Mouse (Mus musculus): ENCODE measurements around the gene Zfp449. TPM values are rescaled to one million over a fixed set of nuclear protein-coding genes. Genes with fewer than 3 reads are reported as not detected.

The Zfp449 gene
- 6.4 and 7.0 TPM in 2 replicates for polyA plus RNA-seq (2015; fragmentation: Nextera tagmentation; extraction: Ambion mirVana)

- no peaks in the 10 kb centered on the region for H3K36me3 ChIP-seq (ENCODE audit: control insufficient read depth, insufficient read depth)
- ATAC-seq, result peak; percentile 100
- peak within 1 kb of the TSS; percentile 67 for H3K9ac ChIP-seq (replicated peaks; ENCODE audit: low read depth, low read length)
- H3K27me3 ChIP-seq (replicated peaks; ENCODE audit: control insufficient read depth, insufficient read depth, low read length), result no peaks in the 10 kb centered on the region
- H3K4me1 ChIP-seq (replicated peaks; ENCODE audit: control insufficient read depth, insufficient read depth, low read length), result peaks cover 3% of the 10 kb centered on the region; the same call in 1 of the 2 replicates
- H3K4me2 ChIP-seq (ENCODE audit: low read length), result peak within 1 kb of the TSS; percentile 45
- WGBS, result 19% methylated on average over 39 of the region's 39 CpGs
- no peaks in the 10 kb centered on the region for H3K9me3 ChIP-seq (ENCODE audit: control insufficient read depth, low read length)
- peak within 1 kb of the TSS; percentile 59 for H3K4me3 ChIP-seq (replicated peaks; ENCODE audit: low read length)
- H3K27ac ChIP-seq (ENCODE audit: low read length), result no peak within 1 kb of the TSS
Measured at GRCm38 (mm10) chrX:56346176-56346931, at the start of gene Zfp449. TSS of gene Zfp449 (plus strand) at chrX:56346400.

DNA sequence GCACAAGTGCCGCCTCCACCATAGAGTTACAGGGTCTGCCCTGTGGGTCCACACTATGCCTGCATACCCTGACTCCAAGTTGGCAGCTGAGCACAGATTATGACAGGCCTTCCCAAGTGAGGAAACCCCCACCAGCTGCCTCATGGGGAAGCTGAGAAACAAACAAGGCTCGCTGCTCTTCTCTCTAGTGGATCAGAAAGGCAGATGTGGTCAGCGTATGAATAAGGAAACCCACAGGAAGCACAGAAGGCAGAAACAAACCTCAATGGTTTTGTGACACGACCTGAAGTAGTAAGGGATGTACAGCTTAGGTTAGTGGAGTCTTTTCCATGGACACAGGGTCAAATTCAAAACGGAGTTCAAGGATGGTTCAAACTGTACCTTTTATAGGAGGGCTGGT is 38.6 kb upstream of the Zfp449 start:
- no peaks in the 10 kb centered on the region for H3K27me3 ChIP-seq (replicated peaks; ENCODE audit: control insufficient read depth, insufficient read depth, low read length)
- H3K4me1 ChIP-seq (replicated peaks; ENCODE audit: control insufficient read depth, insufficient read depth, low read length), result no peaks in the 10 kb centered on the region
- H3K4me3 ChIP-seq (replicated peaks; ENCODE audit: low read length), result no peak overlapping the region
- 80% methylated on average over 5 of the region's 5 CpGs for WGBS
- H3K4me2 ChIP-seq (ENCODE audit: low read length), result no peak overlapping the region
- H3K36me3 ChIP-seq (ENCODE audit: control insufficient read depth, insufficient read depth), result no peaks in the 10 kb centered on the region
- H3K9ac ChIP-seq (replicated peaks; ENCODE audit: low read depth, low read length), result no peak overlapping the region
- no peak overlapping the region for H3K27ac ChIP-seq (ENCODE audit: low read length)
- no peaks in the 10 kb centered on the region for H3K9me3 ChIP-seq (ENCODE audit: control insufficient read depth, low read length)
- ATAC-seq, result no peak

DNA sequence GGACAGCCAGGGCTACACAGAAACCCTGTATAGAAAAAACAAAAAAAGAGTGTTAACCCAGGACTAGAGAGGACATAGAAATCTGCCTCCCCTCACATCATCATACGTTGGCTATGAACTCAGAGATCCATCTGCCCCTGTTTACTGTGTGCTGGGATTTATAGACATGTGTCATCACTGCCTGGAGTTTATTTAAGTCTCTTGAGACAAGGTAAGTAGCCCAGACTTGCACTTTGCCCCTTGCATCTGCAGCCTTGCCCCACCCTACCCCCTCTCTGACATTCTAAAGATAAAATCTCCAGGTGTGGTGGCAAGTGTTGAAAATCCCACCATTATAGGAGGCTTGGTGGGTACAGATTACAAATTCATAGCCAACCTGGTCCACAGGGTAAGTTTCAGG is 33.4 kb upstream of the Zfp449 start:
- no peaks in the 10 kb centered on the region for H3K4me1 ChIP-seq (replicated peaks; ENCODE audit: control insufficient read depth, insufficient read depth, low read length)
- H3K9ac ChIP-seq (replicated peaks; ENCODE audit: low read depth, low read length), result no peak overlapping the region
- H3K27me3 ChIP-seq (replicated peaks; ENCODE audit: control insufficient read depth, insufficient read depth, low read length), result no peaks in the 10 kb centered on the region
- no peaks in the 10 kb centered on the region for H3K9me3 ChIP-seq (ENCODE audit: control insufficient read depth, low read length)
- no peak overlapping the region for H3K27ac ChIP-seq (ENCODE audit: low read length)
- no peak for ATAC-seq
- 81% methylated on average over 1 of the region's 1 CpGs for WGBS
- H3K4me3 ChIP-seq (replicated peaks; ENCODE audit: low read length), result no peak overlapping the region
- H3K36me3 ChIP-seq (ENCODE audit: control insufficient read depth, insufficient read depth), result no peaks in the 10 kb centered on the region
- H3K4me2 ChIP-seq (ENCODE audit: low read length), result no peak overlapping the region

DNA sequence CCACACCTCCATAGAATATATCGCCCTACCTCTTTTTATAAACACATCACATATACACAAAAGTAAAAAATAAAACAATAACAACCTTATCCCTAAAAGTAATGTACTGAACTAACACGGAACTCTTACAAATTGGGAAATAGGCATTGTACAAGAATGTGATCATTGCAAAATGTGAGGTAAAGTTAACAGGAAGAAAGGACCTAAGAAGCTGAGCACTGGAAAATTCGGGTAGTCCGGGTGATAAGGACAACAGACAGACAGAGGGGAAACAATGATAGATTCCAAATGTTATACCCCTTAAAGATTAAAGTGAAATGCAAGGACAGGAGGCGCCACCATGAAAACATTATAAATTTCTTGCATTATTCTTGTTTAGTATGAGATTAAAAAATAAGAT is 24.1 kb upstream of the Zfp449 start:
- 82% methylated on average over 5 of the region's 5 CpGs for WGBS
- Histone ChIP-seq H3K4me2 (ENCODE audit: low read length) (no peak overlapping the region), H3K9me3 (ENCODE audit: control insufficient read depth, low read length) (no peaks in the 10 kb centered on the region), H3K4me1 (replicated peaks; ENCODE audit: control insufficient read depth, insufficient read depth, low read length) (no peaks in the 10 kb centered on the region), H3K36me3 (ENCODE audit: control insufficient read depth, insufficient read depth) (no peaks in the 10 kb centered on the region), H3K9ac (replicated peaks; ENCODE audit: low read depth, low read length) (no peak overlapping the region), H3K4me3 (replicated peaks; ENCODE audit: low read length) (no peak overlapping the region), H3K27ac (ENCODE audit: low read length) (no peak overlapping the region), H3K27me3 (replicated peaks; ENCODE audit: control insufficient read depth, insufficient read depth, low read length) (no peaks in the 10 kb centered on the region)
- ATAC-seq, result no peak

GRCm38 (mm10) chrX:56322731-56323130 is 23.5 kb upstream of the Zfp449 start:
- H3K36me3 ChIP-seq (ENCODE audit: control insufficient read depth, insufficient read depth), result no peaks in the 10 kb centered on the region
- H3K9me3 ChIP-seq (ENCODE audit: control insufficient read depth, low read length), result no peaks in the 10 kb centered on the region
- H3K27ac ChIP-seq (ENCODE audit: low read length), result no peak overlapping the region
- ATAC-seq, result no peak
- no peak overlapping the region for H3K9ac ChIP-seq (replicated peaks; ENCODE audit: low read depth, low read length)
- no peaks in the 10 kb centered on the region for H3K27me3 ChIP-seq (replicated peaks; ENCODE audit: control insufficient read depth, insufficient read depth, low read length)
- no peaks in the 10 kb centered on the region for H3K4me1 ChIP-seq (replicated peaks; ENCODE audit: control insufficient read depth, insufficient read depth, low read length)
- H3K4me3 ChIP-seq (replicated peaks; ENCODE audit: low read length), result no peak overlapping the region
- H3K4me2 ChIP-seq (ENCODE audit: low read length), result no peak overlapping the region
- 85% methylated on average over 2 of the region's 2 CpGs for WGBS

GRCm38 (mm10) chrX:56332046-56332445 is 14.2 kb upstream of the Zfp449 start:
- Histone ChIP-seq H3K4me3 (replicated peaks; ENCODE audit: low read length) (no peak overlapping the region), H3K9me3 (ENCODE audit: control insufficient read depth, low read length) (no peaks in the 10 kb centered on the region), H3K36me3 (ENCODE audit: control insufficient read depth, insufficient read depth) (no peaks in the 10 kb centered on the region), H3K27ac (ENCODE audit: low read length) (no peak overlapping the region), H3K9ac (replicated peaks; ENCODE audit: low read depth, low read length) (no peak overlapping the region), H3K4me2 (ENCODE audit: low read length) (no peak overlapping the region), H3K4me1 (replicated peaks; ENCODE audit: control insufficient read depth, insufficient read depth, low read length) (no peaks in the 10 kb centered on the region), H3K27me3 (replicated peaks; ENCODE audit: control insufficient read depth, insufficient read depth, low read length) (no peaks in the 10 kb centered on the region)
- WGBS, result 75% methylated on average over 3 of the region's 3 CpGs
- no peak for ATAC-seq

GRCm38 (mm10) chrX:56340305-56340704 is 5.9 kb upstream of the Zfp449 start:
- Histone ChIP-seq H3K27me3 (replicated peaks; ENCODE audit: control insufficient read depth, insufficient read depth, low read length) (no peaks in the 10 kb centered on the region), H3K4me1 (replicated peaks; ENCODE audit: control insufficient read depth, insufficient read depth, low read length) (no peaks in the 10 kb centered on the region), H3K36me3 (ENCODE audit: control insufficient read depth, insufficient read depth) (no peaks in the 10 kb centered on the region), H3K4me3 (replicated peaks; ENCODE audit: low read length) (no peak overlapping the region), H3K27ac (ENCODE audit: low read length) (no peak overlapping the region), H3K9ac (replicated peaks; ENCODE audit: low read depth, low read length) (no peak overlapping the region), H3K4me2 (ENCODE audit: low read length) (no peak overlapping the region), H3K9me3 (ENCODE audit: control insufficient read depth, low read length) (no peaks in the 10 kb centered on the region)
- ATAC-seq, result no peak

- no peaks in the 10 kb centered on the region for H3K27me3 ChIP-seq (replicated peaks; ENCODE audit: control insufficient read depth, insufficient read depth, low read length)
- no peak overlapping the region for H3K9ac ChIP-seq (replicated peaks; ENCODE audit: low read depth, low read length)
- H3K4me3 ChIP-seq (replicated peaks; ENCODE audit: low read length), result no peak overlapping the region
- peaks cover 3% of the 10 kb centered on the region; the same call in 1 of the 2 replicates for H3K4me1 ChIP-seq (replicated peaks; ENCODE audit: control insufficient read depth, insufficient read depth, low read length)
- H3K27ac ChIP-seq (ENCODE audit: low read length), result no peak overlapping the region
- no peaks in the 10 kb centered on the region for H3K36me3 ChIP-seq (ENCODE audit: control insufficient read depth, insufficient read depth)
- H3K4me2 ChIP-seq (ENCODE audit: low read length), result no peak overlapping the region
- H3K9me3 ChIP-seq (ENCODE audit: control insufficient read depth, low read length), result no peaks in the 10 kb centered on the region
- 70% methylated on average over 3 of the region's 3 CpGs for WGBS
- ATAC-seq, result no peak
Measured at GRCm38 (mm10) chrX:56342921-56343320, 3.3 kb upstream of the Zfp449 start.

GRCm38 (mm10) chrX:56346932-56347253 is 693 bp downstream of the Zfp449 start:
- Histone ChIP-seq H3K4me1 (replicated peaks; ENCODE audit: control insufficient read depth, insufficient read depth, low read length) (peaks cover 3% of the 10 kb centered on the region; the same call in 1 of the 2 replicates), H3K27me3 (replicated peaks; ENCODE audit: control insufficient read depth, insufficient read depth, low read length) (no peaks in the 10 kb centered on the region), H3K4me3 (replicated peaks; ENCODE audit: low read length) (peak overlapping the region; percentile 59), H3K4me2 (ENCODE audit: low read length) (peak overlapping the region; percentile 43), H3K9me3 (ENCODE audit: control insufficient read depth, low read length) (no peaks in the 10 kb centered on the region), H3K9ac (replicated peaks; ENCODE audit: low read depth, low read length) (peak overlapping the region; percentile 67), H3K36me3 (ENCODE audit: control insufficient read depth, insufficient read depth) (no peaks in the 10 kb centered on the region), H3K27ac (ENCODE audit: low read length) (no peak overlapping the region)
- WGBS, result 46% methylated on average over 8 of the region's 8 CpGs
- ATAC-seq, result peak; percentile 9
